Mouse (Mus musculus) thymus, postnatal 25 days (tissue): ENCODE measurements around the gene Alpk1.

Experiments used
- DNase-seq: peaks from one replicate; pipeline ENCODE4 v3.0.0; 2022

Gene Alpk1

GRCm38 (mm10) chr3:127780021-127780644 is at the start of gene Alpk1:
TSS of gene Alpk1 (minus strand) at chr3:127780527.
- peak; percentile 81 for DNase-seq

- DNase-seq, result no peak
Measured at GRCm38 (mm10) chr3:127827123-127827522, 46.8 kb upstream of the Alpk1 start.

GRCm38 (mm10) chr3:127826503-127826902 is 46.2 kb upstream of the Alpk1 start:
- no peak for DNase-seq

GRCm38 (mm10) chr3:127823886-127824863 is 43.8 kb upstream of the Alpk1 start:
- peak; percentile 56 for DNase-seq

GRCm38 (mm10) chr3:127821209-127821608 is 40.9 kb upstream of the Alpk1 start:
- no peak for DNase-seq

- no peak for DNase-seq
Measured at GRCm38 (mm10) chr3:127820400-127820799, 40.1 kb upstream of the Alpk1 start.

- DNase-seq, result no peak
Measured at GRCm38 (mm10) chr3:127818694-127819663, 38.7 kb upstream of the Alpk1 start.

GRCm38 (mm10) chr3:127817120-127817683 is 36.9 kb upstream of the Alpk1 start:
- DNase-seq, result no peak

- no peak for DNase-seq
Measured at GRCm38 (mm10) chr3:127809103-127809502, 28.8 kb upstream of the Alpk1 start.

GRCm38 (mm10) chr3:127807846-127808245 is 27.5 kb upstream of the Alpk1 start:
- no peak for DNase-seq

- DNase-seq, result no peak
Measured at GRCm38 (mm10) chr3:127805991-127806390, 25.7 kb upstream of the Alpk1 start.

GRCm38 (mm10) chr3:127805071-127805470 is 24.7 kb upstream of the Alpk1 start:
- DNase-seq, result no peak

- DNase-seq, result no peak
Measured at GRCm38 (mm10) chr3:127804439-127804838, 24.1 kb upstream of the Alpk1 start.

GRCm38 (mm10) chr3:127802814-127803213 is 22.5 kb upstream of the Alpk1 start:
- DNase-seq, result no peak

- no peak for DNase-seq
Measured at GRCm38 (mm10) chr3:127801162-127801561, 20.8 kb upstream of the Alpk1 start.

GRCm38 (mm10) chr3:127796271-127796670 is 15.9 kb upstream of the Alpk1 start:
- no peak for DNase-seq

GRCm38 (mm10) chr3:127795762-127796161 is 15.4 kb upstream of the Alpk1 start:
- DNase-seq, result no peak

GRCm38 (mm10) chr3:127793022-127793421 is 12.7 kb upstream of the Alpk1 start:
- DNase-seq, result no peak

- DNase-seq, result no peak
Measured at GRCm38 (mm10) chr3:127791595-127792561, 11.6 kb upstream of the Alpk1 start.

GRCm38 (mm10) chr3:127791056-127791483 is 10.7 kb upstream of the Alpk1 start:
- peak; percentile 10 for DNase-seq
